Mouse (Mus musculus) CD4-positive naive resting alpha-beta T cell, adult 57 days (primary cell): ENCODE results near the gene Sdf4. TPM values are rescaled to one million over a fixed set of nuclear protein-coding genes. Genes with fewer than 3 reads are reported as not detected.

Experiments used
- total RNA-seq: library from RNA; stranded (reverse); gene quantifications from one replicate; pipeline ENCODE4 v1.2.4, GENCODE M21; 2023

The Sdf4 gene
- 200 TPM for total RNA-seq

GRCm38 (mm10) chr4:155992241-155992905 is at the start of gene Sdf4, which contains the start of gene B3galt6:
Sdf4 (plus strand) TSS chr4:155992872.
B3galt6 (minus strand) TSS chr4:155992649.

GRCm38 (mm10) chr4:155943534-155944249 is 49.0 kb upstream of the Sdf4 start, which contains the start of gene Ube2j2:
Ube2j2 (plus strand) TSS chr4:155943831.

GRCm38 (mm10) chr4:155962167-155962971 is 30.3 kb upstream of the Sdf4 start, which contains the start of gene C1qtnf12:
C1qtnf12 (plus strand) TSS chr4:155962318.

GRCm38 (mm10) chr4:156013637-156014036 is 21.0 kb downstream of the Sdf4 start, which contains the start of gene Tnfrsf4:
Tnfrsf4 (plus strand) TSS chr4:156013843.

GRCm38 (mm10) chr4:156026013-156026412 is 33.3 kb downstream of the Sdf4 start, which contains the start of gene Tnfrsf18:
Tnfrsf18 (plus strand) TSS chr4:156026164.

GRCm38 (mm10) chr4:156059261-156059660 is 66.6 kb downstream of the Sdf4 start, which contains the start of gene Ttll10:
Ttll10 (minus strand) TSS chr4:156059414.

Other genes with a start within 250 kb of the Sdf4 start
- gene Atad3a, start 231.8 kb upstream of the Sdf4 start, total RNA-seq = 54.1 TPM
- gene Vwa1, start 218.2 kb upstream of the Sdf4 start, total RNA-seq = not detected
- gene Tmem88b, start 207.0 kb upstream of the Sdf4 start, total RNA-seq = not detected
- not detected for gene Ankrd65, start 202.4 kb upstream of the Sdf4 start, total RNA-seq
- gene Mrpl20, start 190.0 kb upstream of the Sdf4 start, total RNA-seq = 39.3 TPM
- gene Ccnl2, start 180.4 kb upstream of the Sdf4 start, total RNA-seq = 235 TPM
- gene Aurkaip1, start 161.6 kb upstream of the Sdf4 start, total RNA-seq = 99.7 TPM
- 8.3 TPM for gene Mxra8, start 153.2 kb upstream of the Sdf4 start, total RNA-seq
- 78.7 TPM for gene Dvl1, start 145.5 kb upstream of the Sdf4 start, total RNA-seq
- gene Tas1r3, start 129.5 kb upstream of the Sdf4 start, total RNA-seq = 1.6 TPM
- gene Cptp, start 123.4 kb upstream of the Sdf4 start, total RNA-seq = 11.3 TPM
- gene Ints11, start 123.3 kb upstream of the Sdf4 start, total RNA-seq = 68.1 TPM
- 35.7 TPM for gene Pusl1, start 101.1 kb upstream of the Sdf4 start, total RNA-seq
- gene Acap3, start 101.0 kb upstream of the Sdf4 start, total RNA-seq = 61.9 TPM
- gene Ube2j2, start 49.0 kb upstream of the Sdf4 start, total RNA-seq = 130 TPM
- gene C1qtnf12, start 30.6 kb upstream of the Sdf4 start, total RNA-seq = 7.0 TPM
- 4.0 TPM for gene B3galt6, start 223 bp upstream of the Sdf4 start, total RNA-seq
- 24.3 TPM for gene Tnfrsf4, start 21.0 kb downstream of the Sdf4 start, total RNA-seq
- 65.3 TPM for gene Tnfrsf18, start 33.3 kb downstream of the Sdf4 start, total RNA-seq
- gene Ttll10, start 66.5 kb downstream of the Sdf4 start, total RNA-seq = not detected
- gene 9430015G10Rik, start 117.1 kb downstream of the Sdf4 start, total RNA-seq = 48.2 TPM
- gene Rnf223, start 137.6 kb downstream of the Sdf4 start, total RNA-seq = 0.83 TPM
- gene Agrn, start 204.6 kb downstream of the Sdf4 start, total RNA-seq = 6.9 TPM
- gene Isg15, start 207.9 kb downstream of the Sdf4 start, total RNA-seq = 12.4 TPM
- gene AW011738, start 210.4 kb downstream of the Sdf4 start, total RNA-seq = 7.5 TPM
- 0.33 TPM for gene Perm1, start 223.0 kb downstream of the Sdf4 start, total RNA-seq
- gene Plekhn1, start 242.0 kb downstream of the Sdf4 start, total RNA-seq = 53.1 TPM
- gene Noc2l, start 243.1 kb downstream of the Sdf4 start, total RNA-seq = 94.1 TPM